Mouse (Mus musculus): ENCODE results near the gene Sash1. TPM values are rescaled to one million over a fixed set of nuclear protein-coding genes. Genes with fewer than 3 reads are reported as not detected.

The Sash1 gene
- total and polyA plus RNA-seq, 3 experiments, result 0.16 TPM; not detected in 2

DNA sequence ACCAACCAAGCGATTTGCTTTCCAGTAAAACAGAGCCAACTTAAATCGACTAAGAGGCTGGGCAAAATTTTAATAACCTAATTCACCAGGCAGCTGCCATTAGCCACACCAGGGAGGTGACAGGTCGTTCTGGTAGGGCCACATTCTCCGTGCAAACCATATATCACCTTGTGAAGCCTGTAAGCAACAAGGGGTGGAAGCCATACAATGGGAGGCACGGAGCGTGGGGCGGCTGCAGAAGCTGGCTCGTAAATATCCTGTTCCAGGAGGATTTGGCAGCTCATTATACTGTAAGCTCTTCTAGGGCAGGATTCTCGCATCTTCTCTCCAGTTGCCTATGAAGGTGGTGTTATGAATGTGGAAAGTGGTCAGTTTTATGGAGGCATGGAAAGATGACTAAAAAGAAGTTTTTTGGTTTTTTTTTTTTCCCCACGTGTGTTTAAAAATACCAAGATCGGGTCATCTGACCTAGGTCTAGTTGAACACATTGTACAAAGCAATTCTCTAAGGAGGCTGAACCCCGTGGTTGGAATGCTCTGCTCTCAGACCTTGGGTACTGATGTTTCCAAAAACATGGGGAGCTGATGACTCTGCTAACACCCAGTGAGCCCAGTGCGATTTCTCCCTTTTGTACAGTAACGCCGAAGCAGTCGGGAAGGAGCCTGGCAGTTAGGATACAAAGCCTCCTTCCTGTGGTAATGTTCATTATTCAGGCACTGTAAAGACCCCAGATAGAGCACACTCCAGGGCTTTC, 24.5 kb upstream of the Sash1 start:
- Histone ChIP-seq H3K9me3 (replicated peaks) (peaks cover 23% of the 10 kb centered on the region), H3K36me3 (replicated peaks) (no peaks in the 10 kb centered on the region), H3K27me3 (ENCODE audit: insufficient read depth, low read length) (no peaks in the 10 kb centered on the region), H3K4me3 (ENCODE audit: low read depth, low read length) (no peak overlapping the region), H3K4me1 (ENCODE audit: insufficient read depth, low read depth, low read length) (no peaks in the 10 kb centered on the region)
- ATAC-seq (ENCODE audit: extremely low read depth, insufficient number of reproducible peaks, low FRiP score, poor library complexity, severe bottlenecking) (no peak), DNase-seq (ENCODE audit: low spot score) (no peak)
- TF ChIP-seq TAL1 (conservative IDR thresholded peaks at IDR 0.05; ENCODE audit: low read depth, low read length), result no peak

DNA sequence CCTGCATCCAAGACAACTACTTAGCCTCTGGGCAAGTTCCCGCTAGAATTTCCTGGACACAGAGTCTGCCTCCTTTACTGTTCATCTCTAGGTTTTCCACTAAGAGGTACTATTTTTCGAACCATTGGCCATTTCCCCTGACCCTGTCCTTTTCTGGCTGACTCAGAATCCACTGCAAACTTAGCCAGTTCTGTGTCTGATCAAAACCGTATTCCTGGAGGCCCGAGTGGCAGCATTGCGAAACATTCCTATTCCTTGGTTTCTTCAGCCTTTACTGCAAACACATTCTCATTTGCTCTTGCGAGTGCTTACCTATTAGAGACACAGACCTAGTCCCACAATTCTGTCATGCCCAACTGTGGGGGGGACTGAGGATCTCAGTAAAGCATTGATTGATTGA, 17.2 kb upstream of the Sash1 start:
- Histone ChIP-seq H3K36me3 (replicated peaks) (no peaks in the 10 kb centered on the region), H3K9me3 (replicated peaks) (peaks cover 35% of the 10 kb centered on the region), H3K4me1 (ENCODE audit: insufficient read depth, low read depth, low read length) (no peaks in the 10 kb centered on the region), H3K27me3 (ENCODE audit: insufficient read depth, low read length) (no peaks in the 10 kb centered on the region), H3K4me3 (ENCODE audit: low read depth, low read length) (no peak overlapping the region)
- no peak for TF ChIP-seq GATA2 (IDR thresholded peaks at IDR 0.05; ENCODE audit: borderline replicate concordance, low read depth, low read length)
- TF ChIP-seq CTCF (IDR thresholded peaks at IDR 0.05; ENCODE audit: low read depth, low read length), result no peak
- TF ChIP-seq GATA1 (IDR thresholded peaks at IDR 0.05; ENCODE audit: borderline replicate concordance, low read length), result no peak
- no peak for TF ChIP-seq POLR2AphosphoS5 (IDR thresholded peaks at IDR 0.05; ENCODE audit: insufficient replicate concordance, low read depth, low read length)
- TF ChIP-seq TAL1 (conservative IDR thresholded peaks at IDR 0.05; ENCODE audit: low read depth, low read length), result no peak
- no peak for DNase-seq (ENCODE audit: low spot score)
- no peak for ATAC-seq (ENCODE audit: extremely low read depth, insufficient number of reproducible peaks, low FRiP score, poor library complexity, severe bottlenecking)

DNA sequence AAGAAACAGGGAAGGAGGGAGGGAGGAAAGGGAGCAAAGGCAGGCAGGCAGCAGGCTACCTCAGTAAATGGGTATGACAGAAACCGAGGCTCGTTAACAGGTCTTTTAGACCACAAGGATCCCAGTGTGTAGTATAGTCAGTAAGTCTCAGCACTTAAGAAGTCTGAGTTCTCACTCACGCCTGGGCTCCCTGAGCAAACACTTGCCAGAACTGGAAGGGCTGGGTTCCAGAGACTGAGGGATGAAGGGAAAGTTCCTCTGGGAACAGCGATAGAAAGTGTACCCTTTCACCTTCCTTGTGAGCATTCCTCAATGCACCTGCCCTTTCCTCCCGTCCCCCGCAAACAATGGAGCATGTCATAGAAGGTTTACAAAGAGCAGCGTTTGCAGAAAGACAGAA, 16.5 kb upstream of the Sash1 start:
- Histone ChIP-seq H3K4me3 (ENCODE audit: low read depth, low read length) (no peak overlapping the region), H3K4me1 (ENCODE audit: insufficient read depth, low read depth, low read length) (no peaks in the 10 kb centered on the region), H3K27me3 (ENCODE audit: insufficient read depth, low read length) (no peaks in the 10 kb centered on the region), H3K9me3 (replicated peaks) (peaks cover 33% of the 10 kb centered on the region), H3K36me3 (replicated peaks) (no peaks in the 10 kb centered on the region)
- DNase-seq (ENCODE audit: low spot score) (no peak), ATAC-seq (ENCODE audit: extremely low read depth, insufficient number of reproducible peaks, low FRiP score, poor library complexity, severe bottlenecking) (no peak)
- TF ChIP-seq GATA1 (IDR thresholded peaks at IDR 0.05; ENCODE audit: borderline replicate concordance, low read length) (no peak), GATA2 (IDR thresholded peaks at IDR 0.05; ENCODE audit: borderline replicate concordance, low read depth, low read length) (no peak)

DNA sequence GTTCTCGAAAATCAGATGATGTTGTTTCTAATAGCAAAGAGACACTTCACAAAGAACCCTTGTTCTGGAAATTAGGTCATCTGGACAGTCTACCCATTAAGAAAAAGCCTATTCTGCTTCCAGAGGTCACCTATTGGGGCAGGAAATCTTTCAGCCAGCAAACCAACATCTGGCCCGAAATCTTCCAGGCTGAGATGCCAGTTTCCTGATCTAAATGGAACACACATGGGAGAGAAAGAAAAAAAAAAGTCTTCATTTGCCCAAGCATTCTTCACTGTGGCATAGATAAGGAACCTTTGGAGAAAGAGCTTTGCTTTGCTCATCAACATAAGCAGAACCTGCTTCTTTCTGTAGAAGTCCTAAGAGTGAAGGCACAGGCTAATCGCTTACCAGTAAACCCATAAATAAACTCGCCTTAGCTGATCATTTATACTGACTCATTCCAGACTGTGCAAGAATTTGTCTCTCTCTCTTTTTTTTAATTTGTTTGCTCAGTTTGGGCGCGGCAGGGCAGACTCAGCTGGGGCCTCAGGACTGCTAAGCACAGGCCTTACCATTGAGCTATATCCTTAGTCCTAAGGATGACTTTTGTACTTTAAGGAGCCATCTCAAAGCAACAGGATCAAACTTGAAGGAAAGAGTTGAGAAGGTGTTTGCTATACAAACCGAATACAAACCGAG, 13.1 kb upstream of the Sash1 start:
- TF ChIP-seq CTCF (IDR thresholded peaks at IDR 0.05; ENCODE audit: low read depth, low read length), result no peak
- no peak for TF ChIP-seq POLR2AphosphoS5 (IDR thresholded peaks at IDR 0.05; ENCODE audit: insufficient replicate concordance, low read depth, low read length)
- TF ChIP-seq GATA1 (IDR thresholded peaks at IDR 0.05; ENCODE audit: borderline replicate concordance, low read length), result no peak
- no peak for TF ChIP-seq GATA2 (IDR thresholded peaks at IDR 0.05; ENCODE audit: borderline replicate concordance, low read depth, low read length)
- TF ChIP-seq TAL1 (conservative IDR thresholded peaks at IDR 0.05; ENCODE audit: low read depth, low read length), result no peak
- peaks cover 33% of the 10 kb centered on the region for H3K9me3 ChIP-seq (replicated peaks)
- DNase-seq (ENCODE audit: low spot score) (no peak), ATAC-seq (ENCODE audit: extremely low read depth, insufficient number of reproducible peaks, low FRiP score, poor library complexity, severe bottlenecking) (no peak)
- H3K27me3 ChIP-seq (ENCODE audit: insufficient read depth, low read length), result no peaks in the 10 kb centered on the region
- no peak overlapping the region for H3K4me3 ChIP-seq (ENCODE audit: low read depth, low read length)
- no peaks in the 10 kb centered on the region for H3K36me3 ChIP-seq (replicated peaks)
- H3K4me1 ChIP-seq (ENCODE audit: insufficient read depth, low read depth, low read length), result no peaks in the 10 kb centered on the region

DNA sequence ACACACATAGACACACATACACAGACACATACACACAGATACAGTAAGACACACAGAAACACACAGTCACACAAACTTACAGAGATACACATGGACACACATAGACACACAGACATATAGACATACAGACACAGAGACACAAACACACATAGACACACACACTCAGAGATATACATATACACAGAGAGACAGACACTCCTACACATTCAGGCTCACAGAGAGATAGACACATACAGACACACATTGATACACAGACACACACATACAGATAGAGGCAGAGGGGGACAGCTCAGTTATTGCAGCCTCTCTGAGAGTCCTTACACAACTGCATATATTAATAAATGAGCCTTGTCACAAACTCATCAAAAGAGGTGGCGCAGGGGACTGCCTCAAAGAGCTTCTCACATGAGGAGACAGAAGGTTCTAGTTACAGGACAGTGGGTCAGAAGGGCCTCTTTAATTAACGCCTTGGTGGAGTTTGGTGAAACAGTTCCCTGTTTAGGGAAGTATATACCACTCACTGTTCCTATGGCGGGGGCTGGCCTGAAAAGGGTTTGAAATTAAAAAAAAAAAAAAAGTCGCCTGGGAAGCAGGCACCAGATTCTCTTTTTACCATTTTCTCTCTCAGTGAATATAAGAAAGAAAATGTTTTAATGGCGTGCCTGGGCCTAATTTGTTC, 12.4 kb upstream of the Sash1 start:
- no peaks in the 10 kb centered on the region for H3K27me3 ChIP-seq (ENCODE audit: insufficient read depth, low read length)
- no peak overlapping the region for H3K4me3 ChIP-seq (ENCODE audit: low read depth, low read length)
- TF ChIP-seq POLR2AphosphoS5 (IDR thresholded peaks at IDR 0.05; ENCODE audit: insufficient replicate concordance, low read depth, low read length), result no peak
- TF ChIP-seq GATA2 (IDR thresholded peaks at IDR 0.05; ENCODE audit: borderline replicate concordance, low read depth, low read length), result no peak
- TF ChIP-seq CTCF (IDR thresholded peaks at IDR 0.05; ENCODE audit: low read depth, low read length), result no peak
- TF ChIP-seq GATA1 (IDR thresholded peaks at IDR 0.05; ENCODE audit: borderline replicate concordance, low read length), result no peak
- TF ChIP-seq TAL1 (conservative IDR thresholded peaks at IDR 0.05; ENCODE audit: low read depth, low read length), result no peak
- ATAC-seq (ENCODE audit: extremely low read depth, insufficient number of reproducible peaks, low FRiP score, poor library complexity, severe bottlenecking) (no peak), DNase-seq (ENCODE audit: low spot score) (no peak)
- no peaks in the 10 kb centered on the region for H3K4me1 ChIP-seq (ENCODE audit: insufficient read depth, low read depth, low read length)
- H3K9me3 ChIP-seq (replicated peaks), result peaks cover 31% of the 10 kb centered on the region
- H3K36me3 ChIP-seq (replicated peaks), result no peaks in the 10 kb centered on the region

DNA sequence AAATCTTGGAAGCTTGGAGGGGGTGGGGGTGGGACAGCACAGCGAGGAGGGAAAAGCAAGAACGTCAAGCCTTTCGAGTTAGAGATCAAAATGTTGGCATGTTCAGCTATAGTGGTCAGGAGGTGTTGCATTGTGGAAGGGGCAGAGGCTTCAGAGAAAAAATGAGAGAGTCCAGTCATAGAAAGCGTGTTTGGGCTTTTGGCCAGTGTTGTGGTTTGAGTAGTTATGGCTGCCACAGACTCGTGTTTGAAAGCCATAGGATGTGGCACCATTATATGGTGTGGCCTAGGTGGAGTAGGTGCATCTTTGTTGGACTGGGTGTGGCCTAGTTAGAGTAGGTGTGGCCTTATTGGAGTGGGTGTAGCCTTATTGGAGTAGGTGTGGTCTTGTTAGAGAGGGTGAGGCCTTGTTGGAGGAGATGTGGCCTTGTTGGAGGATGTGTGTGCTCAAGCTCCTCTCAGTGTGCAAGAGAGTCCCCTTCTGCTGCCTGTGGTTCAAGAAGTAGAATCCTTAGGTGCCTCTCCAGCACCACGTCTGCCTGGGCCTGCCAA, 9.2 kb upstream of the Sash1 start:
- ATAC-seq (ENCODE audit: extremely low read depth, insufficient number of reproducible peaks, low FRiP score, poor library complexity, severe bottlenecking), result no peak
- Histone ChIP-seq H3K4me3 (ENCODE audit: low read depth, low read length) (no peak overlapping the region), H3K36me3 (replicated peaks) (no peaks in the 10 kb centered on the region), H3K27me3 (ENCODE audit: insufficient read depth, low read length) (no peaks in the 10 kb centered on the region), H3K9me3 (replicated peaks) (peaks cover 23% of the 10 kb centered on the region), H3K4me1 (ENCODE audit: insufficient read depth, low read depth, low read length) (no peaks in the 10 kb centered on the region)
- DNase-seq (ENCODE audit: low spot score), result no peak
- no peak for TF ChIP-seq GATA1 (IDR thresholded peaks at IDR 0.05; ENCODE audit: borderline replicate concordance, low read length)
- TF ChIP-seq CTCF (IDR thresholded peaks at IDR 0.05; ENCODE audit: low read depth, low read length), result no peak
- TF ChIP-seq POLR2AphosphoS5 (IDR thresholded peaks at IDR 0.05; ENCODE audit: insufficient replicate concordance, low read depth, low read length), result no peak
- no peak for TF ChIP-seq GATA2 (IDR thresholded peaks at IDR 0.05; ENCODE audit: borderline replicate concordance, low read depth, low read length)
- no peak for TF ChIP-seq TAL1 (conservative IDR thresholded peaks at IDR 0.05; ENCODE audit: low read depth, low read length)

All from G1E (cell line).